Mouse (Mus musculus): Measurements from ENCODE around the gene Gm17509. TPM values are rescaled to one million over a fixed set of nuclear protein-coding genes. Genes with fewer than 3 reads are reported as not detected.

The Gm17509 gene
- polyA plus RNA-seq, 1 experiment from 2014 or later = 0.37 TPM

Other genes starting within 250 kb of the Gm17509 start
- 13.7 and 14.8 TPM in 2 replicates for gene Parp8, start 195.5 kb downstream of the Gm17509 start, polyA plus RNA-seq (2014; fragmentation: Nextera tagmentation; extraction: Ambion mirVana)
- 20.5 and 20.9 TPM in 2 replicates for gene Emb, start 12.5 kb downstream of the Gm17509 start, polyA plus RNA-seq (2014; fragmentation: Nextera tagmentation; extraction: Ambion mirVana)